Mouse (Mus musculus): ENCODE results near the gene Rpl14.

- TF ChIP-seq CTCF (IDR thresholded peaks at IDR 0.05; ENCODE audit: low read depth) (peak; percentile 92), EP300 (IDR thresholded peaks at IDR 0.05; ENCODE audit: low read depth) (no peak)
Measured at GRCm38 (mm10) chr9:120601488-120602171, 30.4 kb downstream of the Rpl14 start.
